Mouse (Mus musculus): ENCODE data around the gene Fam155a.
A peak's percentile ranks its signal among the peaks of the same experiment; 100 is the strongest.
"Not testable (repeated sequence)": the region's sequence is repeated elsewhere in the genome, so short reads cannot be mapped to it uniquely, and the experiment has no call there.

Fam155a gene

GRCm38 (mm10) chr8:9660014-9660413 lies 110.9 kb downstream of the Fam155a start:
- DNase-seq (ENCODE audit: low spot score): not testable (repeated sequence)

DNA sequence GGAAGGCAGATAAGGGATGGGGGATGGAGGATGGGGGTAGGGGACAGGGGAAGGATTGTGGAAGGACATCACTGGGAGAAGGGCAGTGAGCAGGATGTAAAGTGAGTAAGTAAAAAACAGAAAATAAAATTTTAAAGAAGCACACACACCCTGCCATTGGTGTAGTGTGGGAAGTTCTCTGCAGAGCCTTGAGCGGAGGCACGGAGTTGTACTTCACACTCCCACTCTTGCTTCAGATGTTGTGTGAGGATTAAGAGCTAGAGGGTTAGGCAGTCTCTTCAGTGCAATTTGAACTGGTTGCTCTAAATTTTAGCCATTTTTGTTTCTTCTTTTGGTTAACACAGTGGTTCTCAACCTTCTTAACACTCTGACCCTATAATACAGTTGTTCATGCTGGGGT lies 114.1 kb downstream of the Fam155a start:
- no peak for DNase-seq (ENCODE audit: low spot score)

GRCm38 (mm10) chr8:9654826-9655225 lies 116.1 kb downstream of the Fam155a start:
- DNase-seq (ENCODE audit: low spot score): peak; percentile 30

DNA sequence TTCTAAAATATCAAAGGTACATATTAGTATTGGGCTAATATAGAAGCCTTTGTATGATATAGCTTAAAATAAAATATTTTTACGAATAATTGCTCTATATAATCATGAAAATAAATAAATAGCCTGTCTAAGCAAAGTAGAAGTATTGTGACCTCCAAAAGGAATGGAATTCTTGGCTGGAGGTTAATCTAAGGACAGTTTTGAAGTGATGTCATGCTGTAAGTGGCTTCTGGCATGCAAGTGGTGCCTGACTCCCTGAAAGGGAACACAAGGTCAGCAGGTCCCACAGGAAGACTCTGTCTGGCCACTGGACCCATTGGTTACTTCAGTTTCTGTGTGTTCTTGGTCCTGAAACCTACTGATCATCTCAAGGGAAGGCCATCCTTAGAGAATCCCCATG lies 117.3 kb downstream of the Fam155a start:
- DNase-seq (ENCODE audit: low spot score): no peak

- no peak for DNase-seq (ENCODE audit: low spot score)
These were observed 132.8 kb downstream of the Fam155a start for GRCm38 (mm10) chr8:9638162-9638561.

- no peak for DNase-seq (ENCODE audit: low spot score)
These were observed 135.7 kb downstream of the Fam155a start for GRCm38 (mm10) chr8:9635240-9635639.

DNA sequence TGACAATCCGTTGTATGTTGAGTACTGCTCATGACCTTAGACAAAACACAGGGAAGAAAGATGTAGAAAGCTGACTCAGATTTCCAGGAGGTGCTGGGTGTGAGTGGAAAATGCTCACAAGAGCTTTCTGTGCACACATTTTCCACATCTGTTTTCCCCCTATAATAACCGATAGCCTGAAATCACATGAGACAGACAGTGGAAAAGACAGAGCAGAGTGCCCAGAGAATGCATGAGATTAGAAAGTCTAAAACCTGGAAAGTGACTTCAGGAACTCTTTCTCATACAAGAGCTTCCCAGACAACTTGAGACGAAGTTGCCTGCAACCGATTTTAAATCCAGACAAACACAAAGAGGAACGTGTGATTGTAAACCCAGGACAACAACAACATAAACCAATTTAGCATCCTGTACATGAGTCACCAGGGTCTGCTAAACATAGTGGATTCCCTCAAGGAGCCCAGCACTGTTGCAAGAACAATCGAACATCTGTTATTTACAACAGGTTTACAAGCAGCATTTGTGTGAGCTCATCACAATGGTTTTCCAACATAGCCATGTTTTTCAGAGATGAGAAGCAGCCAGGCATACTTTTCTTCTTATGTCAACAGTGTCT lies 163.8 kb downstream of the Fam155a start:
- DNase-seq (ENCODE audit: low spot score): no peak

- DNase-seq (ENCODE audit: low spot score): no peak
These were observed 175.0 kb downstream of the Fam155a start for GRCm38 (mm10) chr8:9596003-9596402.

GRCm38 (mm10) chr8:9581836-9582235 lies 189.1 kb downstream of the Fam155a start:
- no peak for DNase-seq (ENCODE audit: low spot score)

DNA sequence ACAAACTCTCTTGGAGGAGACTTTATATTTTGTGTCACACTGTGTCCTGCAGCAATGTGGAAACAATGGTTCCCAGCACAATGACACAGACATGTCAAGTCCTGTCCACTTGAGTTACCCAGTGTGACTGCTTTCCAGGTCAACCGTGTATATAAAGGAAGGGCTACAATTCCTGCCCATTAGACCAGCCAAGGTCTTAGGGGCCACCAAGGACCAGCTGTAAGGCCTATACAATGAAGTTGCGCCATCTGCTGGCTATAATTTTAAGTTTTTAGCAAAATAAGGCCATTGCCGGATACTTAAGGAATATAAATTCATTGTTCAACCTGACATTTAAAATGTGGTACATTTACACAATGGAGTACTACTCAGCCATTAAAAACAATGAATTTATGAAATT lies 190.8 kb downstream of the Fam155a start:
- DNase-seq (ENCODE audit: low spot score): no peak

DNA sequence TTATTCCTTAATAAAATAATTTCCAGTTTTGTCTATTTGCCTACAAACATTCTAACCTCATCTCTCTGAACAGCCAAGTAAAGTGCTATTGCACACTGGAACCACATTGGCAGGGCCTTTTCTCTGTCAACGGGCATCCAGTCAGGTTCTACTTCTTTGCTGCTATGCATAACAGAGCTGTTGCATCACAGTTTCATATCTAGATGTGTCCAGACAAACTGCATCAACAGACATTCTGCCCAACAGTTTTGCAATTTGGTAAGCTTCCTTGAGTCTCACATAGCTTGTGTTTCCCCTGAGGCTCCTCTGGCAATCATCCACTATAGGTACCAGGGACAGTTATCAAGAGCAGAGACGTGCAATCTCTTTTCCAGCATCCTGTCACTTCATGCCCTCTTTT lies 199.0 kb downstream of the Fam155a start:
- no peak for DNase-seq (ENCODE audit: low spot score)

DNA sequence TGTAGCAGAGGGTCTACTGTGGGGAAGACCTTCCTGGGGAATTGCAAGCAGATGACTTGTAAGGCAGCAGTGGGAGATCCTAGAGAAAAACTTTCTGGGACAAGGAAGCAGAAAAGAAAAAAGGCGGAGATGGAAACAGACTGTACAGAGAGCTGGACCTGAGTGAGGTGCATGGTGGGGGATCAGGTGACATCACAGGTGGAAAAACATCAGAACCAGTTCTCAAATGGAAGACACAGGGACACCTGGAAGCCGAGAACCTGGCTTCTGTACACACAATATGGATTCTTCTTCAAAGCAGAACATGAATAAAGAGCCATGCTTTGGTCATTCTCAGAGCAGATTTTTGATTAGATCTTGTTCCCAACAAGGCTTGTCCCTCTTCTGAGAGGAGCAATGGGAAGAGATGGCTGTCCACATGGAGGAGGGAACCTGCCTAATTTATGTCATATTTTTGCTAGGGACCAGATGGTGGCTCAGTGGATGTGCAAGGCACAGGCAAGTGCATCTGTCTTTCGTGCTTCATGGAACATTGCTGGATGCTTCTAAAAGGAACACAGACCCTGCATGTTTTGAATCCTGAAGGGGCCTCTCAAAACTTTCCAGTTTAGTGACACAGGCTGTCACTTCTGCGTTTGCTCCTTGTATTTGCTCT lies 201.3 kb downstream of the Fam155a start:
- peak; percentile 47 for DNase-seq (ENCODE audit: low spot score)

GRCm38 (mm10) chr8:9549199-9549598 lies 221.8 kb downstream of the Fam155a start:
- DNase-seq (ENCODE audit: low spot score): no peak

DNA sequence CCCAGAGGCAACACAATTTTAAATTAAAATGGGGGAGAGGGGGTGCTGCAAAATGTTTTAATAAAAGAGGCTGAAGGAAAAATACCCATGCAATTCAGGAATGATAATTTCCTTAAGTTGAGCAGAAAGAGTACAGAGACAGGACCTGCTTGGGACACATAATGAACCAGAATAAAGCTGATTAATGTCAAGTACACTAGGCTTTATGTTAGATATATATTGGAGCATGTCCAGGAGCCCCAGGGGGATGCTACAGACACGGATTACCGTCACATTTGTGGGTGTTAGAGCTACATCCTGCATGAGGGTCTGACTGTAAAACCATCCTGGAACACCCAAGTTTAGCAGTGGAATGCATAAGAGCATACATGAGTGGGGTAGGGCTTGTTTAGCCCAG lies 223.4 kb downstream of the Fam155a start:
- DNase-seq (ENCODE audit: low spot score): no peak

- no peak for DNase-seq (ENCODE audit: low spot score)
These were observed 223.9 kb downstream of the Fam155a start for GRCm38 (mm10) chr8:9546919-9547557.

GRCm38 (mm10) chr8:9546429-9546828 lies 224.5 kb downstream of the Fam155a start:
- DNase-seq (ENCODE audit: low spot score): no peak

- no peak for DNase-seq (ENCODE audit: low spot score)
These were observed 225.3 kb downstream of the Fam155a start for GRCm38 (mm10) chr8:9545665-9546064.

DNA sequence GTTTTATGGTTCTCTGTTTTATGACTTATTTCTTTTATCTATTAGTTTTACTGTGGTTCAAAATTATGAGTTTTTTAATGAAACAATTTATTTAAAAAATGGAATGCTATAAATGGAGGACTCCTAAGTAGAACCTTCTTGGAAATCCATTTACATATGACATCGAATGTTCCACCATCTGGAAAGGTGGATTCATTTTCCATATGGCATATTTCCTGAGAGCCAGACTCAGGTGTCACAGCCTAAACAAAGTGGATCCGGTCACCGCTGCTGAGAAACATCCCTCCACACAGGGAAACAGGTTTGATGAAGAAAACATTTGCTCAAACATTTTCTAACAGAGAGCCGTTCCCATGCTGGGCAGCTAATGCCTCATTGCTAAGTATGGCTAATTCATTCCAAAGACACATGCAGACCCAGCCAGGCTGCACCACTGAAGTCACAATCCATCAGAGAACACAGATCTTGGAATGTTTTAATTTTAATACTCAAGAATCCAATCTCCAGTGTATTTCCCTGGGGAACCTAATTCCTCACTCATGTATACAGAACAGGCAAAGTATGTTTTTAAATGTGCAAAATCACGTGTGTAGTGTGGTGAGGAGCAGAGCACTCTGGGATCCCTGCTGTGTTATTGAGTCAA lies 235.1 kb downstream of the Fam155a start:
- DNase-seq (ENCODE audit: low spot score): no peak

GRCm38 (mm10) chr8:9526515-9526914 lies 244.4 kb downstream of the Fam155a start:
- DNase-seq (ENCODE audit: low spot score): no peak

GRCm38 (mm10) chr8:9521577-9521976 lies 249.4 kb downstream of the Fam155a start:
- DNase-seq (ENCODE audit: low spot score): no peak

GRCm38 (mm10) chr8:9500751-9501150 lies 270.2 kb downstream of the Fam155a start:
- no peak for DNase-seq (ENCODE audit: low spot score)

DNA sequence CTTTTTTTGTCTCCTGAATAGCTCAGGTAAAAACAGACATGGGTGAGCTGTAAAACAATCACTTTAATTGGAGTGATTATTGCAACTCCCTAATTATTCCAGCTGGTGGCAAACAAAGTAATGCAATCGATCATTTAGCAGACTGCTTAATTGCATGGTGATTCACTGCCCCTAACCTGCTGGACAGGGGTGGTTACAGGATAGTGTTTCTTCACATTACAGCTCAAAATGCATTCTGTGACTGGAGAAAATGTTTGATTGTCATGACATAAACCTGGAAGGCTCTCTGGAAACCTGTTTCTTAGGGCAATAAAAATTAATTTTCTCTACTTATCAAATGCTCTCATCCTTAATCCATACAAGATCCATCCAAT lies 276.7 kb downstream of the Fam155a start:
- DNase-seq (ENCODE audit: low spot score): no peak

- DNase-seq (ENCODE audit: low spot score): no peak
These were observed 277.3 kb downstream of the Fam155a start for GRCm38 (mm10) chr8:9493557-9494224.

All from layer of hippocampus, adult 11-12 months (tissue).